Mouse (Mus musculus) stomach, postnatal 0 days (tissue): ENCODE measurements around the gene Gxylt1.
"Not testable (repeated sequence)": the region's sequence is repeated elsewhere in the genome, so short reads cannot be mapped to it uniquely, and the experiment has no call there.

Experiments
- CTCF ChIP-seq: IDR thresholded peaks from 2 replicates; pipeline ENCODE4 v1.5.1; 2016; ENCODE audit warnings: antibody characterized with exemption, low read depth, mild to moderate bottlenecking, moderate library complexity
- EP300 ChIP-seq: optimal IDR thresholded peaks from 2 replicates; pipeline ENCODE3; 2016; ENCODE audit warnings: antibody characterized with exemption

DNA sequence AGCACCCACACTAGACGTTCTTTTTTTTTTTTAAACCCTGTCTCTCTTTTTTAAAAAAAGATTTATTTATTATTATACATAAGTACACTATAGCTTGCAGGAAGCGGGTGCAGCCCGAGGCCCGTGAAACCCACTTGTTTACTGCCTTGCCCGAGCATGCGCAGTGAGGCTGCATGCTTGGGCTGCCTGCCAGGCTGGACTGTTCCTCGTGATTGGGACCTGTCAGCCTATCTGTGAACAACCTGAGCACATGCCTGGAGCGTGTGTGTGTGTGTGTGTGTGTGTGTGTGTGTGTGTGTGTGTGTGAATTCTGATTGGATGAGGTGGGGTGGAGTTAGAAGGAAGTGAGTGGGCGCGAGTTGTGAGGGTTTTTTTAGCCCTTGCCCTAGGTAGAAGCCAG is 38.5 kb downstream of the Gxylt1 start:
- not testable (repeated sequence) for TF ChIP-seq CTCF, EP300
